Mouse (Mus musculus) hindbrain, postnatal 0 days (tissue): Measurements from ENCODE around the gene Vipr2. TPM values are rescaled to one million over a fixed set of nuclear protein-coding genes. Genes with fewer than 3 reads are reported as not detected.

Experiments used
- ATAC-seq: fragments of 200-750 bp; cut with Nextera tagmentation; 2 replicates; pipeline ENCODE4 v1.8.0; 2017; ENCODE audit warnings: mild to moderate bottlenecking, moderate TSS enrichment, moderate library complexity
- DNase-seq: peaks from one replicate; pipeline ENCODE4 v3.0.0-alpha.2; 2015; ENCODE audit warnings: low spot score
- H3K27ac ChIP-seq: fragments of 300-500 bp; sonication (generic); 2 replicates; pipeline ENCODE4 v1.5.1; 2014; ENCODE audit warnings: mild to moderate bottlenecking
- H3K27me3 ChIP-seq: fragments of 300-500 bp; sonication (generic); 2 replicates; pipeline ENCODE4 v1.6.1; 2014; ENCODE audit warnings: low read length, mixed read lengths; ENCODE audit not compliant: insufficient read depth
- H3K36me3 ChIP-seq: fragments of 300-500 bp; sonication (generic); 2 replicates; pipeline ENCODE4 v1.6.1; 2014; ENCODE audit warnings: low read length, mixed read lengths; ENCODE audit not compliant: insufficient read depth
- H3K4me1 ChIP-seq: fragments of 300-500 bp; sonication (generic); 2 replicates; pipeline ENCODE4 v1.6.1; 2014; ENCODE audit warnings: antibody characterized with exemption, low read length, mixed read lengths; ENCODE audit not compliant: insufficient read depth
- H3K4me2 ChIP-seq: fragments of 300-500 bp; sonication (generic); 2 replicates; pipeline ENCODE4 v1.6.1; 2014; ENCODE audit warnings: low read depth, mild to moderate bottlenecking, low read length, moderate library complexity, mixed read lengths
- H3K4me3 ChIP-seq: fragments of 300-500 bp; sonication (generic); 2 replicates; pipeline ENCODE4 v1.5.1; 2014; ENCODE audit warnings: low read length
- H3K9ac ChIP-seq: fragments of 300-500 bp; sonication (generic); replicated peaks from 2 replicates; pipeline ENCODE4 v1.6.1; 2014; ENCODE audit warnings: mild to moderate bottlenecking, low read length, moderate library complexity, mixed read lengths
- H3K9me3 ChIP-seq: fragments of 300-500 bp; sonication (generic); 2 replicates; pipeline ENCODE4 v1.6.1; 2016; ENCODE audit warnings: low read length, mixed read lengths
- CTCF ChIP-seq: IDR thresholded peaks from 2 replicates; pipeline ENCODE4 v1.5.1; 2016; ENCODE audit warnings: antibody characterized with exemption, control low read depth, low read depth
- WGBS: fragments of 180-500 bp; shearing (Covaris S2); extraction: QIAGEN DNeasy Blood & Tissue Kit; methylation state at CpG from one replicate; pipeline ENCODE4 v1.1.7; 2014; 5-methylcytosine and 5-hydroxymethylcytosine counted together
- polyA plus RNA-seq: library from polyadenylated mRNA; unstranded; fragments of >200 nt; fragmentation: Nextera tagmentation; extraction: Ambion mirVana; gene quantifications from 2 replicates; pipeline ENCODE4 v1.2.1, GENCODE M21; 2015
- total RNA-seq: library from RNA; depleted of rRNA; stranded (reverse); fragments of >200 nt; gene quantifications from 2 replicates; pipeline ENCODE4 v1.2.3, GENCODE M21; 2014

The Vipr2 gene
- total and polyA plus RNA-seq, 2 experiments from 2014 or later = 0.65 to 5.3 TPM

GRCm38 (mm10) chr12:116071023-116071422 lies 6.5 kb upstream of the Vipr2 start:
- ATAC-seq = peak; percentile 94
- WGBS = 23% methylated on average over 3 of the region's 3 CpGs
- peak; percentile 71 for DNase-seq
- Histone ChIP-seq H3K36me3 (no peaks in the 10 kb centered on the region), H3K4me3 (no peak overlapping the region), H3K27ac (no peak overlapping the region), H3K4me2 (no peak overlapping the region), H3K27me3 (no peaks in the 10 kb centered on the region), H3K4me1 (no peaks in the 10 kb centered on the region), H3K9ac (no peak overlapping the region), H3K9me3 (no peaks in the 10 kb centered on the region)
- TF ChIP-seq CTCF = peak; percentile 82

DNA sequence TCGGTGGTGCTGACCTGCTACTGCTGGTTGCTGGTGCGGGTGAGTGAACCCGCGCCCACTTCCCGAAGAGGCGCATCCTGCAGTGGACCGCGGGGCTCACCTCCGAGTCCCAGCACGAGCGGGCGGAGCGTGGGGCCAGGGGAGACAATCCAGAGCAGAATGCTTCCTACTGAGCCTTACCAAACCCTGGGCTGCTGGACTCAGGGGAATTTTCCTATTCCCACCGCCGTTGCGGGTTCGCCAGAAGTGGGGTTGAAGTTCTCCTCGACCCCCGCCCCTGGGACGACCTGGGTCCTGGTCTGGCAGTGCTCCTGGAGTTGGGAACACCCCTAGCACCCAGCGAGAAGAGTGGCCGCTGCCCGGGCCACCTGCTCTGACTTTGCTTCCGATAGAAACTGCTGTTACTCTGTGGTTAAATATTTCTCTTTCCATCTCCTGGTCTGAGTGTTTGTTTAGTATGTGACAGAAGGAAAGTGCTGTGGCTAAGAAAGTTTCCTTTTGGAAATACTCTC lies 385 bp downstream of the Vipr2 start:
- H3K4me3 ChIP-seq = peak overlapping the region; percentile 52
- H3K36me3 ChIP-seq = no peaks in the 10 kb centered on the region
- H3K9ac ChIP-seq = peak overlapping the region; percentile 52
- DNase-seq = no peak
- H3K4me1 ChIP-seq = peaks cover 5% of the 10 kb centered on the region; the same call in 1 of the 2 replicates
- ATAC-seq = no peak; the same call in none of the 2 replicates
- no peak overlapping the region for H3K27ac ChIP-seq
- H3K4me2 ChIP-seq = peak overlapping the region; percentile 93
- no peak for TF ChIP-seq CTCF
- 0 out of 2 replicates have a peak, but pooled peaks cover 5% of the 10 kb centered on the region for H3K27me3 ChIP-seq
- H3K9me3 ChIP-seq = no peaks in the 10 kb centered on the region
- under 1% methylated on average over 24 of the region's 24 CpGs for WGBS

DNA sequence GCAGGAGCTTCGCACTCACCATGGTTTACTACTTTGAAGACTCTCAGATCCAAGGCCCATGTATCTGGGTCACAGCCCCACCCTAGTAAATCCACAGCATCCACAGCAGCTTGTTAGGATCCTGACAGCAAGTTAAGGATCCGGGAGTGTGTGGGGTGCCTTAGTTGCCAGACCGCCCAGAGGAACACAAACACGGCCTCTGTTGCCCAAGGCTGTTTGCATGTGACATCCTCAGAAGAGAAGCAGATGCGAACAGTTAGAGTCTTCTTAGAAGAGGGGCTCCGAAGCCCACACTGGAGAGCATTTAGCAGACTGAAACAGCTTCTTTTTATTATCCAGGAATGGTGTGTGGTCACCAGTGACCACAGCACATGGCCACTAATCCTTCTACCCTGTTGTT lies 5.6 kb downstream of the Vipr2 start:
- Histone ChIP-seq H3K4me1 (no peaks in the 10 kb centered on the region), H3K9me3 (no peaks in the 10 kb centered on the region), H3K4me2 (no peak overlapping the region), H3K36me3 (no peaks in the 10 kb centered on the region), H3K9ac (no peak overlapping the region), H3K27me3 (no peaks in the 10 kb centered on the region), H3K4me3 (no peak overlapping the region), H3K27ac (no peak overlapping the region)
- DNase-seq = no peak
- 88% methylated on average over 6 of the region's 6 CpGs for WGBS
- no peak for ATAC-seq
- TF ChIP-seq CTCF = no peak

DNA sequence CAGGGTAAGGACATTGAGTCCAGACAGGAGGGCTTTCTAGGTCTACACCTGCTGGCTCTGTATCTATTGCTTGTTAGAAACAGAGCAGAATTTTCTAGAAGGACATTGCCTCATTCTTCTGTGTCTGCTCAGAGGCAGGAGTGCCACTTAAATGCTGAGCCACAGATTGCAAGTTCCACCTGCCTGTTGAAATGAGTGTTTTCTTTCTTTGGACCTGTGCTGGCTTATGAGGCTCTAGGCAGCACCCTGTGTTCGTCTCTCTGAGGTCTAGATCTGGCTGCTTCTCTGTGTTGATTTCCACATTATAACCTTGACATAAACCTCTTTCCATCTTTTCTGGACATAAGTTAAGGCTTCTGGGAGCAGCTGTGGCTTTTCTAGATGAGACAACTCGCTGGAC lies 6.8 kb downstream of the Vipr2 start:
- ATAC-seq (no peak), DNase-seq (no peak)
- H3K36me3 ChIP-seq = no peaks in the 10 kb centered on the region
- no peaks in the 10 kb centered on the region for H3K27me3 ChIP-seq
- H3K9ac ChIP-seq = no peak overlapping the region
- H3K4me3 ChIP-seq = no peak overlapping the region
- H3K4me2 ChIP-seq = no peak overlapping the region
- no peaks in the 10 kb centered on the region for H3K4me1 ChIP-seq
- no peak for TF ChIP-seq CTCF
- WGBS = 83% methylated on average over 2 of the region's 2 CpGs
- no peak overlapping the region for H3K27ac ChIP-seq
- H3K9me3 ChIP-seq = no peaks in the 10 kb centered on the region

- Histone ChIP-seq H3K9me3 (no peaks in the 10 kb centered on the region), H3K4me1 (no peaks in the 10 kb centered on the region)
Observed at GRCm38 (mm10) chr12:116086951-116087600, 9.6 kb downstream of the Vipr2 start.

GRCm38 (mm10) chr12:116089836-116090235 lies 12.3 kb downstream of the Vipr2 start:
- H3K27me3 ChIP-seq = no peaks in the 10 kb centered on the region
- ATAC-seq (no peak), DNase-seq (no peak)
- H3K9me3 ChIP-seq = no peaks in the 10 kb centered on the region
- H3K4me1 ChIP-seq = no peaks in the 10 kb centered on the region
- H3K27ac ChIP-seq = no peak overlapping the region
- no peak overlapping the region for H3K9ac ChIP-seq
- WGBS = 86% methylated on average over 3 of the region's 3 CpGs
- no peak overlapping the region for H3K4me3 ChIP-seq
- H3K36me3 ChIP-seq = no peaks in the 10 kb centered on the region
- no peak overlapping the region for H3K4me2 ChIP-seq
- no peak for TF ChIP-seq CTCF

More at GRCm38 (mm10) chr12:116086951-116087600, 9.6 kb downstream of the Vipr2 start:
- DNase-seq (no peak), ATAC-seq (no peak)
- no peak overlapping the region for H3K27ac ChIP-seq
- 85% methylated on average over 5 of the region's 5 CpGs for WGBS
- no peaks in the 10 kb centered on the region for H3K27me3 ChIP-seq
- no peak for TF ChIP-seq CTCF
- no peak overlapping the region for H3K9ac ChIP-seq
- H3K36me3 ChIP-seq = no peaks in the 10 kb centered on the region
- H3K4me2 ChIP-seq = no peak overlapping the region
- no peak overlapping the region for H3K4me3 ChIP-seq

- ATAC-seq (no peak), DNase-seq (no peak)
- 91% methylated on average over 14 of the region's 14 CpGs for WGBS
- H3K27ac ChIP-seq = no peak overlapping the region
- no peak overlapping the region for H3K4me2 ChIP-seq
- H3K9ac ChIP-seq = no peak overlapping the region
- no peaks in the 10 kb centered on the region for H3K36me3 ChIP-seq
- TF ChIP-seq CTCF = no peak
- H3K9me3 ChIP-seq = no peaks in the 10 kb centered on the region
- H3K4me1 ChIP-seq = no peaks in the 10 kb centered on the region
- H3K27me3 ChIP-seq = no peaks in the 10 kb centered on the region
- no peak overlapping the region for H3K4me3 ChIP-seq
Observed at GRCm38 (mm10) chr12:116094765-116095555, 17.4 kb downstream of the Vipr2 start.
